Mouse (Mus musculus) cerebellum, adult 2 months (tissue): ENCODE data around the gene Cd79b.

ENCODE experiments used
- CTCF ChIP-seq: fragments of 200-500 bp; IDR thresholded peaks from 2 replicates; pipeline ENCODE4 v1.5.1; 2011; ENCODE audit warnings: low read depth, mild to moderate bottlenecking, control low read depth, low read length, moderate library complexity, borderline replicate concordance; ENCODE audit not compliant: insufficient read depth
- POLR2A ChIP-seq: fragments of 200-500 bp; IDR thresholded peaks from 2 replicates; pipeline ENCODE4 v1.6.1; 2011; ENCODE audit warnings: low read length, control low read depth, borderline replicate concordance; ENCODE audit not compliant: insufficient read depth

DNA sequence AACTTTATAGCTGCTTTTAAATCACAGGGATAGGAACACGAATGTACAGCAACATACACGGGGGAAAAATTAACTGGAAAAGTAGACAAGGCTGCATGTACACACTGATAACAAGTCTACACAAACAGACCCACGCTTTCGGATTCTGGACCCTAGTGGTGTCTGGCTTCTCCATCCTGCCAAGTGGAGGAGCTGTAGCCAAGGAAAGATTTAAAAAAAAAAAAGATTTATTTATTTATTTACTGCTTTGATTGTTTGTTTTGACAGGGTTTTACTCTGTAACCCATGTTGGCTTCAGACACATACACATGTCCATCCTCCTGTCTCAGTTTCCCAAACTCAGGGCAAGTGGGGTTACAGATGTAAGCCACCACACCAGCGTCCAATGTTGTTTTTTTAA lies 7.1 kb downstream of the Cd79b start:
- TF ChIP-seq CTCF = no peak
- TF ChIP-seq POLR2A = no peak
